Mouse (Mus musculus): ENCODE results near the gene Mup21.
"Not testable (repeated sequence)": the region's sequence is repeated elsewhere in the genome, so short reads cannot be mapped to it uniquely, and the experiment has no call there.

Mup21 gene

DNA sequence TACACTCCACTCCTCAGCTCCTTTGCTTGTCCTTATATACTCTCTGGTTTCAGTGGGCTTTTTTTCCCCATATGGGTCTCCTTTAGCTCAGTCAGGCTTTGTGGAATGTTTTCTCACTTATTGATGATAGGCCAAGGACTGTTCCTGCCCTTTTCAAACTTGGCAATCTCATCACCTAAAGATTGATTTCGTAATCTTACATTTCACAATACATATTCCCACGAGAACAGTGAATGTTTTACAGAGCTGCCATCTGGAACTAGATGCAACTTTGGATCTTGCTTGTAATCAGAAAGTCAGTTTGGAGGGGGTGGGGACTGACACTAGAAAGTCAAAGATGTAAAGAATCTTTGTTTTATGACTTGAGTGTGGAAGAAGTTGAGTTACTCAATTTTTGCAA lies at the start of gene Mup21:
Gene Mup21 (minus strand): TSS at position 53 of the 400 bp plus-strand sequence.
- ATAC-seq (ENCODE audit: low TSS enrichment), result no peak

DNA sequence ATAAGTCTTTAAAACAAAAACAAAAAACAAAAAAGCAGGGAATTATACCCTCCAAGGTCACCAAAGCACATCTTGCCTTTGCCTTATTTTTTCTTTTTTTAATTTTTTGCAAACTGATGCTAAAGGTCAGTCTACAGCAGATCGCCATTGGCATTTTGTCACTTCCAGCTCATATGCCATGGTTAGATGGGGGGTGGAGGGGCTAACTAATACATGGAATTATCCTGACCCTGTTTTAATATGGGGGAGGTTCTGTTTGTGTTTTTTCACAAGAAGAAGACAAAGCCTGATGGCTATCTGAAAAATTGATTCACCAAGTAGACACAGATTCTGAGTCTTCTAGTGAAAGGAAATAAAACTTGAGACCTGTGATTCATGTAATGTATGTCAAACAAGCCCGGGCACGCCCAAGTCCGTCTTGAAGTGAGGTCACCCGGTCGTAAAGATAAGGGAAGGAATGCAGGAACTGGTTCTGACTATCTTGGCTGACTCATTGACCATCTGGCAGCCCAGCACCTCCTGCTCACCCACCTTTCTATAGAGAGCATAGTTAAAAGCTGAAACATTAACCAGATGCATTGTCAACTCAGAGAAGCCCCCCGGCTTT lies 49.4 kb upstream of the Mup21 start:
- ATAC-seq (ENCODE audit: low TSS enrichment), result no peak

GRCm38 (mm10) chr4:62188778-62189177 lies 38.1 kb upstream of the Mup21 start:
- ATAC-seq (ENCODE audit: low TSS enrichment), result no peak

- ATAC-seq (ENCODE audit: low TSS enrichment), result peak; percentile 92
These were observed 26.6 kb upstream of the Mup21 start for GRCm38 (mm10) chr4:62177282-62177681.

DNA sequence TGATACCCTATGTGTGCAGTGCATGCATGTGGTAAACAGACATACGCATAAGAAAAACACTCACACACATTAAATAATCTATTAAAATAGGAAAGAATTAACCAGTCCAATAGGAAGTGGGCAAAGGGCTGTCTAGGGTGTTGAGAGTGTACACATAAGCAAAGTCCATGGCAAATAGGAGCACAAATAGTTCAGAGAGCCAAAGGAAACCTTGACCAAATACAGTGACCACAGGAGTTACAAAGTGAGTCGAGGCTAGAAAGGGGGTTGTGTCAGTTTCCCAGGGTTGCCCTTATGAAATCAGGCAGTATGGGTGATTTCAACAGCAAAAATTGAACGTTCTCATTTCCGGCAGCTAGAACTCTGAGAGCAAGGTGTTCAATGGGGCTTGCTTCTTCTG lies 23.8 kb upstream of the Mup21 start:
- ATAC-seq (ENCODE audit: low TSS enrichment), result no peak

DNA sequence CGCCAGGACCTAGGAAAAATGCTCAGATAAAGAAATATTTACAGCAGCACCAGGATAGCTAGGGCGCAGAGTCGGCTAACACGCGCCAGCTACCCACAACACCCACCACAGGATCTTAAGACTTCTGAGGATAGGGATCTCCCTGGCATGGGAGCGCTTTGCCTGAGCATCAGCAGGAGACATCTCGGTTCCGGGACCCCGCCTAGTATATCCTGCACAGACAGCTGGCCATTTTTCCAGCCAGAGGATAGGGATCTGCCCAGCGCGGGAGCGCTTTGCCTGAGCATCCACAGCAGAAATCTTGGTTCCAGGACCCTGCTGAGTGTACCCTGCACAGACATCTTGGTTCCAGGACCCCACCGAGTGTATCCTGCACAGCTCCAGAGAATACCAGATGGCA lies 17.0 kb upstream of the Mup21 start:
- not testable (repeated sequence) for ATAC-seq (ENCODE audit: low TSS enrichment)

- ATAC-seq (ENCODE audit: low TSS enrichment), result no peak
These were observed 7.7 kb upstream of the Mup21 start for GRCm38 (mm10) chr4:62158401-62158800.

DNA sequence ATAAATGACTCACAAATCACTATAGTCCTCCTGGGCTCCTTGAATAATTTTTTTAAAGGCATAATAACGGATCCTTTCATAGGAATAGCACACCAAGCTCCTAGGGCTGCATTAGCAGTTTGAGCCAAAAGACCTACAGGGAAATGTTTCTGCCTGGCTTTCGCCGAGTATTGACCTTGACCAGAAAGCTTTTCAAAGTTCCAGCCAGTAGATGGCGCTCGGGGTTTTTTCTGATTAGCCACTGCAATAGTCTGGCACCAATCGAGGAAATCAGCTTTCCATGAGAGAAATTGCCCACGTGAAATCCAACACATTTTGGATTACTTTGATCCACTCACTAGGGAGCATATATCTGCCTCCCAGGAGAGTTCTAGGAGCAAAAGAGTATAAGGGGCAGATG lies 17.0 kb downstream of the Mup21 start:
- no peak for ATAC-seq (ENCODE audit: low TSS enrichment)

- not testable (repeated sequence) for ATAC-seq (ENCODE audit: low TSS enrichment)
These were observed 47.3 kb downstream of the Mup21 start for GRCm38 (mm10) chr4:62103366-62103765.
